Mouse (Mus musculus) monocyte, adult 59 days (primary cell): ENCODE results near the gene Ddx31. TPM values are rescaled to one million over a fixed set of nuclear protein-coding genes. Genes with fewer than 3 reads are reported as not detected.

Experiments used
- total RNA-seq, 2 experiments: library from RNA; stranded (reverse); gene quantifications; one replicate each; pipeline ENCODE4 v1.2.4; 2023

The Ddx31 gene
- total RNA-seq, result 10 to 100 TPM; 10.5 to 13.7 TPM

DNA sequence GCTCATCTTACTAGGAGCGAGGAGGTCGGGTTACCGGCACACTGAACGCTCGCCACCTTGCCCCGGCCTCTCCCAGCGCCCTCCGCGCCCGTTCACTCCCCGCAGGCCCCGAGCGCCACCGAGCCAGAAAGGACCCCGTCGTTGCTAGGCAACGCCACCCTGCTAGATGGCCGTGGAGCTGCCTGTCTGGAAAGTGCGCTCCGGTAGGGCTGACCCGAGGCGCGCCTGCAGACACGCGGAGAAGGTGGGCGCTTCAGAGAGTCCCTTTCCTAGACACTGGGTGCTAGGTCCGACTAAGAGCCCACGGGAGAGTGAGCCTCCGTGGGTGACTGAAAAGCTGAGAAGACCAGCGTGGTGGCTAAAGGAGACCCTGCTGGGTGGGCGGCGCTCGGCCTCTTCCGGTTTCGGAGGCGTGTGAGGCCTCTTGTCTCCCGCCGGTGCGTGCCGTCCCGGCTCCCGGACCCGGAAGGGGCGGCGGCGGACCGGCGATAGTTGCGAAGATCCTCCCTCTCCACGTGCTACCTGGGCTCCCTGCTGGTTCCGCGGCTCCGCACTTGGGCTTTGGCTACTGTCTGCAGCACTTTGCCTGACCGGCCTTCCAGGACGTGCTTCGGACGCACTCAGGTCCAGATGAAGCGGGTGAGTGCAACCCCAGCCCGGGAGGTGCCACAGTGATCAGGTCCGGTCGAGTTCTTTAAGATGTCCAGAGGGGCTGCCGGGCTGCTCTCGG lies at the start of gene Ddx31, which contains the start of gene Gtf3c4:
TSS of gene Ddx31 (plus strand) at position 185 of the 730 bp plus-strand sequence.
TSS of gene Gtf3c4 (minus strand) at position 139 of the 730 bp plus-strand sequence.

DNA sequence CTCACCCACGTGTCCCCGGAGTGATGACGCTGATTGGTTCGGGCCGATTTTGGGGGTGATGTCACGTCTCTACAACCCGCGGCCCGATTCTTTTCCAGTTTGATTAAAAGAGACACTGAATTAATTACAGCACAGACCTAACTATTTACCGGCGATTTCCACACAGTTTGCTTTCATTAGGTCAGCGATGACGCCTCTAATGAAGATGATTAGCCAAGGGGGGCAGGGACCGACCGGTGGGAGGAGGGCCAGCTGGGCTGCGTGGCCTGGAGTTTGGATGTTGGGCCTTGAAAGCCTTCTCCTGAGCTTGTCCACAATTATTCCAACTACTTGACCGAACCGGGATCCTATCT lies 76.3 kb downstream of the Ddx31 start, which contains the start of gene Barhl1:
TSS of gene Barhl1 (minus strand) at position 156 of the 353 bp plus-strand sequence.

Other genes with a start within 250 kb of the Ddx31 start
- gene Gfi1b, start 218.4 kb upstream of the Ddx31 start, total RNA-seq, result 1 to 10 TPM; 2.8 to 3.5 TPM
- 10 to 100 TPM; 30.2 to 31.9 TPM for gene Tsc1, start 199.2 kb upstream of the Ddx31 start, total RNA-seq
- 10 to 100 TPM in 1 of 2 experiments, 1 to 10 TPM in 1; 9.1 to 13.3 TPM for gene Spaca9, start 140.7 kb upstream of the Ddx31 start, total RNA-seq
- 10 to 100 TPM in 1 of 2 experiments, 1 to 10 TPM in 1; 7.8 to 10.3 TPM for gene Ak8, start 140.2 kb upstream of the Ddx31 start, total RNA-seq
- 10 to 100 TPM; 11.7 to 12.6 TPM for gene Gtf3c4, start within 50 bp of the Ddx31 start, total RNA-seq
- not detected for gene Barhl1, start 76.3 kb downstream of the Ddx31 start, total RNA-seq
- gene Cfap77, start 214.7 kb downstream of the Ddx31 start, total RNA-seq, result not detected
- 10 to 100 TPM; 17.7 to 24.1 TPM for gene Ttf1, start 219.9 kb downstream of the Ddx31 start, total RNA-seq